Mouse (Mus musculus): Measurements from ENCODE around the gene Klhl3. TPM values are rescaled to one million over a fixed set of nuclear protein-coding genes. Genes with fewer than 3 reads are reported as not detected.
A peak's percentile ranks its signal among the peaks of the same experiment; 100 is the strongest.

The Klhl3 gene
- polyA plus RNA-seq, 1 experiment from 2014 or later: 0.19 TPM

DNA sequence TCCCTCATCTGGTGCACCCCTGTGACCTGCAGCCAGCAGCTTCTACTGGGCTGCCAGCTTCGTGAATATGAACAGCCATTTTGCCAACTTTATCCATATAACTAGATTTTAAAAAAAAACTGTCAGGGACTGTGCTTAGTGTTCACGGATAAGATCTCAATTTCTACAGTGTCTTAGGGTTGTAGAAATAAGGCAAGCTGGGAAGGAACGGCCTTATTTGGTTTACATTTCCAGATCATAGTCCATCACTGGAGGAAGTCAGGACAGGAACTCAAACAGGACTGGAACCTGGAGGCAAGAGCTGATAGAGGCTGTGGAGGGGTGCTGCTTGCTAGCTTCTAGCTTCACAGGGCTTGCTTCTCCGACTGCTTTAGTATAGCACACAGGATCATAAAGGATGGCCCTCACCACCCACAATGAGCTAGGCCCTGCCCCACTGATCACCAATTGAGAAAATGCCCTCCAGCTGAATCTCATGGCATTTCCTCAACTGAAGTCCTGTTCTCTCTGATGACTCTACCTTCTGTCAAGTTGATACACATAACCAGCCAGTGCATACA lies 16.4 kb upstream of the Klhl3 start:
- peak overlapping the region; percentile 80 for H3K27ac ChIP-seq
- H3K36me3 ChIP-seq (ENCODE audit: inconsistent target): no peaks in the 10 kb centered on the region
- WGBS (ENCODE audit: missing documents): 30% methylated on average over 4 of the region's 4 CpGs
- H3K79me2 ChIP-seq (ENCODE audit: inconsistent target): peaks cover 18% of the 10 kb centered on the region
- peak overlapping the region; percentile 44 for H3K4me3 ChIP-seq (ENCODE audit: inconsistent target)

GRCm38 (mm10) chr13:58128768-58129671 lies 15.6 kb upstream of the Klhl3 start:
- H3K27ac ChIP-seq: peak overlapping the region; percentile 80

DNA sequence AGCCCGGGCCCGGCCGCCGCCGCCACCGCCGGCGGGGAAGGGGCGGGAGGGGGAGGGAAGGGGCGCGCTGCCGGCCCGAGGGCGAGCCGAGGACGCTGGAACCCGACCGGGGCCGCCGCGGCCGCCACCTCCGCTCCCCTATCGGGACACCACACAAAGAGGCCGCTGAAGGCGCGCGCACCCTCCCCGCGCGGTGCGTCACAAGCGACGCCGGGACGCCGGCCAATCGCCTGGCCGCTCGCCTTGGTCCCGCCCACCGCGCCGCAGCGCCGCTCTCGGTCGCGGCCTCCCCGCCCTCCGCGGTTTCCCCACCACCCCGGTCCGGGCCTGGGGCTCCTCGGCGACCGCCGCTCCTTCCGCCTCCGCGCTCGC lies 15.0 kb upstream of the Klhl3 start, which contains the start of gene Hnrnpa0:
Gene Hnrnpa0 (minus strand): TSS at position 161 of the 372 bp plus-strand sequence.
- Histone ChIP-seq H3K27ac (peak within 1 kb of the TSS; percentile 80), H3K4me3 (ENCODE audit: inconsistent target) (peak within 1 kb of the TSS; percentile 44), H3K36me3 (ENCODE audit: inconsistent target) (no peaks in the 10 kb centered on the region), H3K79me2 (ENCODE audit: inconsistent target) (peaks cover 18% of the 10 kb centered on the region)
- under 1% methylated on average over 44 of the region's 62 CpGs for WGBS (ENCODE audit: missing documents)

More at GRCm38 (mm10) chr13:58128768-58129671, 15.6 kb upstream of the Klhl3 start:
- WGBS (ENCODE audit: missing documents): 2% methylated on average over 58 of the region's 83 CpGs
- Histone ChIP-seq H3K79me2 (ENCODE audit: inconsistent target) (peaks cover 18% of the 10 kb centered on the region), H3K36me3 (ENCODE audit: inconsistent target) (no peaks in the 10 kb centered on the region), H3K4me3 (ENCODE audit: inconsistent target) (peak overlapping the region; percentile 44)

DNA sequence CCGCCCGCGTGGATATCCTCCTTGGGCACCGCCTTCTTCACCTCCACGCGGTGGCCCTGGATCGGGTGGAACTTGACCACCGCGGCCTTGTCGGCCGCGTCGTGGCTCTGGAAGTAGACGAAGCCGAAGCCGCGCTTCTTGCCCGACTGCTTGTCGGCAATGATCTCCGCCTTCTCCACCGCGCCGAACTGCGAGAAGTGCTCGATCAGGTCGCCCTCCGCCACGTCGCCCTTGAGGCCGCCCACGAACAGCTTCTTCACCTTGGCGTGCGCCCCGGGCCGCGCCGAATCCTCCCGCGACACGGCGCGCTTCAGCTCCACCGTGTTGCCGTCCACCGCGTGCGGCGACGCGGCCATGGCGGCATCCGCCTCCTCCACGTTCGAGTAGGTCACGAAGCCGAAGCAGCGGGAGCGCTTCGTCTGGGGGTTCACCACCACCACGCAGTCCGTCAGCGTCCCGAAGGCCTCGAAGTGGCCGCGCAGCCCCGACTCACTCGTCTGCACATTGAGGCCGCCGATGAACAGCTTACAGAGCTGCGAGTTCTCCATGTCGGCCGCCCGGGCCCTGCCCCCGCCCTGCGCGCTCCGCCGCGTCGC lies 14.5 kb upstream of the Klhl3 start:
- peaks cover 18% of the 10 kb centered on the region for H3K79me2 ChIP-seq (ENCODE audit: inconsistent target)
- H3K36me3 ChIP-seq (ENCODE audit: inconsistent target): no peaks in the 10 kb centered on the region
- 0 out of 2 replicates have a peak overlapping the region, but pooled peaks have one; percentile 28 for H3K27ac ChIP-seq
- WGBS (ENCODE audit: missing documents): under 1% methylated on average over 78 of the region's 81 CpGs
- peak overlapping the region; percentile 23 for H3K4me3 ChIP-seq (ENCODE audit: inconsistent target)

GRCm38 (mm10) chr13:58126862-58127765 lies 13.7 kb upstream of the Klhl3 start:
- Histone ChIP-seq H3K79me2 (ENCODE audit: inconsistent target) (peaks cover 18% of the 10 kb centered on the region), H3K27ac (no peak overlapping the region), H3K4me3 (ENCODE audit: inconsistent target) (peak overlapping the region; percentile 29), H3K36me3 (ENCODE audit: inconsistent target) (no peaks in the 10 kb centered on the region)
- WGBS (ENCODE audit: missing documents): under 1% methylated on average over 74 of the region's 92 CpGs

DNA sequence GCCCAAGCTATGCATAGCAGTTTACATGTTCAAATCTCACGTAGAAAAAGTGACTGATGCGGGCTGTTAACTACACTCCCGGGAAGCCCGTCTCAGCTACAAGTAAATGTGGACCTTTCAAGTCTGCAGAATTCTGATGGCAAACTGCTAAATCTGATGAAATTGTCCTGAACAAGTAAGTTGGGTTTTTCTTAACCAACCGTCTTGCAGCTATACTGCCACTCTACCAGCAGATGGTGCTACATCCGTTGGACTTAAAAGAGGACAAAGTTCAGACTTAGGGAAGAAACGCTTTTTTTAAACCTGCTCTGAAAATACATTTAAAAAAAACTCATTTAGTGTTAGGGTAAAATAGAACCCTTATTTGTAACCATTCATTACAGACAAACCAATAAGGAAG lies 12.7 kb upstream of the Klhl3 start:
- H3K36me3 ChIP-seq (ENCODE audit: inconsistent target): no peaks in the 10 kb centered on the region
- peaks cover 18% of the 10 kb centered on the region for H3K79me2 ChIP-seq (ENCODE audit: inconsistent target)
- H3K4me3 ChIP-seq (ENCODE audit: inconsistent target): peak overlapping the region; percentile 29; the same call in 1 of the 2 replicates
- H3K27ac ChIP-seq: no peak overlapping the region
- 32% methylated on average over 7 of the region's 7 CpGs for WGBS (ENCODE audit: missing documents)

DNA sequence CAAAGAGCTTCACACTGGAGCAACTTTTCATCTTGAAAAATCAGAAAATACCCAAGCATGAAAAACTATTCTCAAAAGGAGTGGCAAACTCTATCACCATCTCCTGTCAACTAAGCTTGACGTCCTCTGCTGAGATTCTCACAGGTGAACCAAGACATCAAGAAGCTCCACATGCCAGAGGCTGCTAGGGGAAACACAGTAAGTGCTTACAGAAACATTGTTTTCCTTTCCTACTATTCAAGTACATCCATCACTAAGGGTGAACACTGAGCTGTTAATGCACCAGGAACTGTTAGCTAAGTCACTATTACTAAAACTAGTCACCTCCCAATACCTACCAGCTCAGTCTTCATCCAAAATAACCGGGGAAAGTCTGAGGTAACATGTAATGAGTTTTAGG lies 11.6 kb upstream of the Klhl3 start:
- no peaks in the 10 kb centered on the region for H3K36me3 ChIP-seq (ENCODE audit: inconsistent target)
- no peak overlapping the region for H3K27ac ChIP-seq
- peaks cover 18% of the 10 kb centered on the region for H3K79me2 ChIP-seq (ENCODE audit: inconsistent target)
- H3K4me3 ChIP-seq (ENCODE audit: inconsistent target): no peak overlapping the region
- 86% methylated on average over 2 of the region's 2 CpGs for WGBS (ENCODE audit: missing documents)

- peaks cover 18% of the 10 kb centered on the region for H3K79me2 ChIP-seq (ENCODE audit: inconsistent target)
- H3K4me3 ChIP-seq (ENCODE audit: inconsistent target): no peak overlapping the region
- WGBS (ENCODE audit: missing documents): 92% methylated on average over 3 of the region's 3 CpGs
- H3K36me3 ChIP-seq (ENCODE audit: inconsistent target): no peaks in the 10 kb centered on the region
- H3K27ac ChIP-seq: no peak overlapping the region
Observed at GRCm38 (mm10) chr13:58124278-58124677, 10.9 kb upstream of the Klhl3 start.

GRCm38 (mm10) chr13:58123381-58123780 lies 10.0 kb upstream of the Klhl3 start:
- Histone ChIP-seq H3K79me2 (ENCODE audit: inconsistent target) (peaks cover 18% of the 10 kb centered on the region), H3K36me3 (ENCODE audit: inconsistent target) (no peaks in the 10 kb centered on the region), H3K4me3 (ENCODE audit: inconsistent target) (no peak overlapping the region), H3K27ac (no peak overlapping the region)
- WGBS (ENCODE audit: missing documents): 95% methylated on average over 8 of the region's 8 CpGs

DNA sequence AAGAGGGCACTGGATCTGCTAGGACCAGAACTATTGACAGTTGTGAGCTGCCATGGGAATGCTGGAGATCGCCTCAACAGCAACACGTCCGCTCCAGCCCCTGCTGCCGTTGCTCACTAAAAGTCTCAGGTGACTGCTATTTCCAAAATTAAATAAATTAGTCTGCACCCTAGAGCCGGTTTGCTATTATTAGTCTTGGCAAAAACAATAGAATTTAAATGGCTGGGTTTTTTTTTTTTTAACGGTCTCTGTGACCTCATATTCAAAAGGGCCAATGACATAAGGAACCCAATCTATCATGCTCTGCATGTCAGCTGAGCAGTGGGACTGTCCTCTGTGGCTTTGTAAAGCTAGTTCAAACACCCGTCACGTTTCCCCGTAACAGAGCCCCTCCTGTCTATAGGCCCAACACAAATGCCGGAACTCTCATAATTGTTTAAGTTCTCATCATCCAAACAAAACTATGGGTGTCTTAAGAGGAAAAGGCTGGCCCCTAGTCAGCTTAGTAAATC lies 9.4 kb upstream of the Klhl3 start:
- H3K4me3 ChIP-seq (ENCODE audit: inconsistent target): no peak overlapping the region
- WGBS (ENCODE audit: missing documents): 90% methylated on average over 10 of the region's 10 CpGs
- H3K27ac ChIP-seq: no peak overlapping the region

DNA sequence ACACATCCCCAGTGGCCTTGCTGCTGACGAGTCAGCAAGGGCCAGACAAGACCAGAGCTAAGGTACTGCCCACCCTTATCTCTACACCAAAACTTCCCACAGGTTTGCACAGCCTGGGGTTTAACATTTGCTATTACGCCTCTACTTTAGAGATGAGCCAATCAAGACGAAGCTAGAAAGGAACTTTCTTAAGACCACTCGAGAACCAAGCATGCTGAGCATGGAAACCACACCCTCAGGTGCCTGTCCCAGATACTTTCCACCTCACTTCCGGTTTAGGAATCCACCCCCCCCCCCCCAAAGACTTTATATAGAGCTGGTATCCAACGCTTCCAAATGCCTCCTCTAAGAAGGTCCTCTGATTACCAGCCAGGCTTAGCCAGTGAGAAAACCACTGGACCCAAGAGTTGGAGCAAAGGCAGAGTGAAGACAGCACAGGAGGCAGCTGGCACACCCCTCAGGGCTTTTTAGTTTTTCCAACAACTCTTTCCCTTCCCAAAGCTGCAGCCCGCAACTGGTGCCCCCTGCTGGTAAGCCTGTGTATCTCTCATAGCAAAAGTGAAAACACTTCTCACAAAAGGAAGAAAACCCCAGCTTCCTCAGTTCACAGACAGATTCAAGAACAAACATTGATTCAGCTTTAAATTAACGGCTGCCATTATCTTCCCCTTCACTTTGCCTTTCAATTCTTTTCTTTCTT lies 4.1 kb upstream of the Klhl3 start:
- no peaks in the 10 kb centered on the region for H3K36me3 ChIP-seq (ENCODE audit: inconsistent target)
- 50% methylated on average over 8 of the region's 8 CpGs for WGBS (ENCODE audit: missing documents)
- H3K27ac ChIP-seq: no peak overlapping the region
- H3K4me3 ChIP-seq (ENCODE audit: inconsistent target): no peak overlapping the region
- H3K79me2 ChIP-seq (ENCODE audit: inconsistent target): no peaks in the 10 kb centered on the region

More for the DNA sequence above, 9.4 kb upstream of the Klhl3 start:
- Histone ChIP-seq H3K36me3 (ENCODE audit: inconsistent target) (no peaks in the 10 kb centered on the region), H3K79me2 (ENCODE audit: inconsistent target) (peaks cover 18% of the 10 kb centered on the region)

GRCm38 (mm10) chr13:58116801-58117200 lies 3.4 kb upstream of the Klhl3 start:
- H3K4me3 ChIP-seq (ENCODE audit: inconsistent target): no peak overlapping the region
- WGBS (ENCODE audit: missing documents): 81% methylated on average over 2 of the region's 2 CpGs
- no peak overlapping the region for H3K27ac ChIP-seq
- H3K36me3 ChIP-seq (ENCODE audit: inconsistent target): no peaks in the 10 kb centered on the region
- no peaks in the 10 kb centered on the region for H3K79me2 ChIP-seq (ENCODE audit: inconsistent target)

DNA sequence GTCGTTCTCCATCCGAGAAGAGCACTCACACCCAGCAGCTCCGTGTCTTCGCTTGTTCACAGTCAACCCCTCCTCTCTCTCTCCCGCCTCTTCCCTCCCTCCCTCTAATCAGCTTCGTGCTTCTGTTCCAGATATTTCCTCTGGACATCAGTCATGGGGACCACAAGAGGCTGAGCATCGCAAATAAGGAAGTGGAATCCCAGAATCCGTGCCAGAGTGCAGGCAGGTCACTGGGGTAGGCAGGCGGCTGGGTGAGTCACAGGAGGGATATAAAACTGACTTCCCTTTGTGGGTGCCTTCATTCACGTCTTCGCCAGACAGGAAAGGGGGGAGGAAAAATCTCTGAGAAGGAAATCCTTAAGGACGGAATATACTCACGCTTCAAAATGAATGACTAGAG lies 1.8 kb upstream of the Klhl3 start:
- H3K4me3 ChIP-seq (ENCODE audit: inconsistent target): no peak overlapping the region
- H3K36me3 ChIP-seq (ENCODE audit: inconsistent target): no peaks in the 10 kb centered on the region
- 4% methylated on average over 13 of the region's 13 CpGs for whole genome bisulfite sequencing (ENCODE audit: missing documents)
- H3K79me2 ChIP-seq (ENCODE audit: inconsistent target): no peaks in the 10 kb centered on the region
- no peak overlapping the region for H3K27ac ChIP-seq

All from macrophage (primary cell).